Mouse (Mus musculus) liver, embryonic 16.5 days (tissue): Measurements from ENCODE around the gene Chd8. TPM values are rescaled to one million over a fixed set of nuclear protein-coding genes. Genes with fewer than 3 reads are reported as not detected.

Source experiments
- ATAC-seq: fragments of 200-750 bp; cut with Nextera tagmentation; 2 replicates; pipeline ENCODE4 v1.8.0; 2017; ENCODE audit warnings: low read depth, mild to moderate bottlenecking, moderate number of reproducible peaks, moderate library complexity
- H3K27ac ChIP-seq: fragments of 300-500 bp; sonication (generic); 2 replicates; pipeline ENCODE4 v1.5.1; 2014; ENCODE audit warnings: mild to moderate bottlenecking, low read length
- H3K27me3 ChIP-seq: fragments of 300-500 bp; sonication (generic); 2 replicates; pipeline ENCODE4 v1.6.1; 2014; ENCODE audit warnings: low read depth, low read length, mixed read lengths; ENCODE audit not compliant: control insufficient read depth, insufficient read depth
- H3K36me3 ChIP-seq: fragments of 300-500 bp; sonication (generic); 2 replicates; pipeline ENCODE4 v1.6.1; 2014; ENCODE audit warnings: mild to moderate bottlenecking; ENCODE audit not compliant: control insufficient read depth, insufficient read depth
- H3K4me1 ChIP-seq: fragments of 300-500 bp; sonication (generic); 2 replicates; pipeline ENCODE4 v1.6.1; 2014; ENCODE audit warnings: low read depth, low read length, mixed read lengths; ENCODE audit not compliant: control insufficient read depth
- H3K4me2 ChIP-seq: fragments of 300-500 bp; sonication (generic); 2 replicates; pipeline ENCODE4 v1.6.1; 2014; ENCODE audit warnings: low read depth, low read length, mixed read lengths
- H3K4me3 ChIP-seq: fragments of 300-500 bp; sonication (generic); 2 replicates; pipeline ENCODE4 v1.5.1; 2014; ENCODE audit warnings: low read depth, mild to moderate bottlenecking, low read length
- H3K9ac ChIP-seq: fragments of 300-500 bp; sonication (generic); 2 replicates; pipeline ENCODE4 v1.6.1; 2014; ENCODE audit warnings: low read depth, low read length
- H3K9me3 ChIP-seq: fragments of 300-500 bp; sonication (generic); replicated peaks from 2 replicates; pipeline ENCODE4 v1.6.1; 2016; ENCODE audit warnings: low read length; ENCODE audit not compliant: control insufficient read depth
- whole genome bisulfite sequencing: fragments of 180-500 bp; shearing (Covaris S2); extraction: QIAGEN DNeasy Blood & Tissue Kit; methylation state at CpG from one replicate; pipeline ENCODE4 v1.1.7; 2014; ENCODE audit not compliant: insufficient replicate concordance; 5-methylcytosine and 5-hydroxymethylcytosine counted together
- polyA plus RNA-seq: library from polyadenylated mRNA; unstranded; fragments of >200 nt; fragmentation: Nextera tagmentation; extraction: Ambion mirVana; gene quantifications from 2 replicates; pipeline ENCODE4 v1.2.1, GENCODE M21; 2015

The Chd8 gene
- polyA plus RNA-seq, 1 experiment from 2014 or later: 12.6 TPM

GRCm38 (mm10) chr14:52195691-52196090 is 61.9 kb downstream of the Chd8 start:
- Histone ChIP-seq H3K9ac (peak overlapping the region; percentile 97), H3K4me2 (peak overlapping the region; percentile 59), H3K4me3 (peak overlapping the region; percentile 95), H3K9me3 (no peaks in the 10 kb centered on the region), H3K27ac (no peak overlapping the region; the same call in 1 of the 2 replicates), H3K27me3 (no peaks in the 10 kb centered on the region), H3K4me1 (peaks cover 31% of the 10 kb centered on the region), H3K36me3 (peaks cover 7% of the 10 kb centered on the region)
- WGBS: 4% methylated on average over 3 of the region's 3 CpGs
- no peak for ATAC-seq

DNA sequence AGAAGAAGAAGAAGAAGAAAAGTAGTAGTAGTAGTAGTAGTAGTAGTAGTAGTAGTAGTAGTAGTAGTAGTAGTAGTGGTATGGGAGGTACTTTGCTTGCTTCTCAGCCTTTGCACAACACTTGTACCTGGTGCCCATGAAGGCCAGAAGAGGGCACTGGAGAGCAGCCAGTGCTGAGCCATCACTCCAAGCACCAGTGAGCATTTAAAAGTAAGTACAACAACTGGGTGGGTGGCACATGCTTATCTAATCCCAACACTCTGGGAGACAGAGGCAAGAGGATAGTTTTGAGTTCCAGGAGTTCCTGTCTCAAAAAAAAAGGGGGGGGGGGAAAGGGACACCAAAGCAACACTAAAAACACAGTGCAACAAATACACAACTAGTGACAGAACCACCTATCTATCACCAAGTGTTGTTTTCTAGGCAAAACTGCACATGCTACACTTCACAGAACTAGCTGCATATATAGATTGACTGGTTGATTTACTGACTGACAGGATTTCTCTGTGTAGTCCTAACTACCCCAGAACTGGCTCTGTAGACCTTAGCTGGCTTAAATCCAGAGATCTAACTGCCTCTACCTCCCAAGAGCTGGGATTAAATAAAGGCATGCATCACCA is 66.7 kb downstream of the Chd8 start:
- peaks cover 5% of the 10 kb centered on the region; the same call in 1 of the 2 replicates for H3K36me3 ChIP-seq
- no peak overlapping the region for H3K4me3 ChIP-seq
- H3K27me3 ChIP-seq: no peaks in the 10 kb centered on the region
- no peaks in the 10 kb centered on the region for H3K9me3 ChIP-seq
- no peak overlapping the region for H3K9ac ChIP-seq
- peaks cover 9% of the 10 kb centered on the region for H3K4me1 ChIP-seq
- H3K4me2 ChIP-seq: no peak overlapping the region
- peak; percentile 88 for ATAC-seq
- peak overlapping the region; percentile 46 for H3K27ac ChIP-seq

GRCm38 (mm10) chr14:52189519-52189918 is 68.1 kb downstream of the Chd8 start:
- no peak overlapping the region for H3K4me2 ChIP-seq
- H3K4me3 ChIP-seq: no peak overlapping the region
- H3K36me3 ChIP-seq: peaks cover 5% of the 10 kb centered on the region; the same call in 1 of the 2 replicates
- H3K4me1 ChIP-seq: peaks cover 7% of the 10 kb centered on the region
- H3K9ac ChIP-seq: no peak overlapping the region
- ATAC-seq: no peak
- no peaks in the 10 kb centered on the region for H3K9me3 ChIP-seq
- H3K27ac ChIP-seq: no peak overlapping the region
- no peaks in the 10 kb centered on the region for H3K27me3 ChIP-seq
- WGBS: 52% methylated on average over 2 of the region's 2 CpGs

- H3K4me1 ChIP-seq: peaks cover 7% of the 10 kb centered on the region
- whole genome bisulfite sequencing: 41% methylated on average over 1 of the region's 1 CpGs
- no peaks in the 10 kb centered on the region for H3K9me3 ChIP-seq
- H3K27ac ChIP-seq: no peak overlapping the region
- ATAC-seq: no peak
- no peaks in the 10 kb centered on the region for H3K27me3 ChIP-seq
- no peak overlapping the region for H3K4me2 ChIP-seq
- no peak overlapping the region for H3K9ac ChIP-seq
- no peak overlapping the region for H3K4me3 ChIP-seq
- H3K36me3 ChIP-seq: peaks cover 5% of the 10 kb centered on the region; the same call in 1 of the 2 replicates
Observed at GRCm38 (mm10) chr14:52188788-52189187, 68.8 kb downstream of the Chd8 start.

DNA sequence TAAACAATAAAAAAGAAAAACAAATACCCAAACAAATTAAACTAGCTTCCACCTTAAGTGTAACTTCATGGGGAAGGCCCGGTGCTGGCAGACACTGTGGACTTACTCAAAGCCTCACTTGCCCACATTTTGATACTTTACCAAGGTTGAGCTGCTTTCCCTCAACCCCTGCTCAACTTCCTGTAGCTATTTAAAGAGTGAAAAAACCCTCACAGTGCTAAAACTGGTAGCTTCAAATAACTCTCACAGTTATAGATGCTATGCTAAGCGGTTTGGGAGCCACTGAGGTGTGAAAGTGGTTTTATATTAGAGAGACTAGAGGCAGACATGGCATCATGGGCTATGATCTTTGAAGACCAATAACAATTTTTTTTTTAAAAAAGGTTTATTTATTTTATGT is 91.0 kb downstream of the Chd8 start:
- WGBS: 82% methylated on average over 2 of the region's 2 CpGs
- Histone ChIP-seq H3K36me3 (peaks cover 57% of the 10 kb centered on the region), H3K4me2 (no peak overlapping the region), H3K9ac (no peak overlapping the region), H3K27ac (no peak overlapping the region), H3K4me3 (no peak overlapping the region), H3K27me3 (no peaks in the 10 kb centered on the region), H3K4me1 (no peaks in the 10 kb centered on the region), H3K9me3 (no peaks in the 10 kb centered on the region)
- no peak for ATAC-seq

- no peaks in the 10 kb centered on the region for H3K4me1 ChIP-seq
- no peak for ATAC-seq
- H3K9me3 ChIP-seq: no peaks in the 10 kb centered on the region
- H3K9ac ChIP-seq: no peak overlapping the region
- H3K27me3 ChIP-seq: no peaks in the 10 kb centered on the region
- no peak overlapping the region for H3K4me2 ChIP-seq
- H3K4me3 ChIP-seq: no peak overlapping the region
- WGBS: 66% methylated on average over 6 of the region's 6 CpGs
- H3K36me3 ChIP-seq: peaks cover 59% of the 10 kb centered on the region
- H3K27ac ChIP-seq: no peak overlapping the region
Observed at GRCm38 (mm10) chr14:52160911-52161310, 96.7 kb downstream of the Chd8 start.

GRCm38 (mm10) chr14:52155008-52155407 is 102.6 kb downstream of the Chd8 start:
- ATAC-seq: no peak
- Histone ChIP-seq H3K4me2 (no peak overlapping the region), H3K9ac (no peak overlapping the region), H3K27me3 (no peaks in the 10 kb centered on the region), H3K4me1 (no peaks in the 10 kb centered on the region), H3K9me3 (no peaks in the 10 kb centered on the region), H3K36me3 (peaks cover 12% of the 10 kb centered on the region), H3K4me3 (no peak overlapping the region), H3K27ac (no peak overlapping the region)
- WGBS: 66% methylated on average over 2 of the region's 2 CpGs

DNA sequence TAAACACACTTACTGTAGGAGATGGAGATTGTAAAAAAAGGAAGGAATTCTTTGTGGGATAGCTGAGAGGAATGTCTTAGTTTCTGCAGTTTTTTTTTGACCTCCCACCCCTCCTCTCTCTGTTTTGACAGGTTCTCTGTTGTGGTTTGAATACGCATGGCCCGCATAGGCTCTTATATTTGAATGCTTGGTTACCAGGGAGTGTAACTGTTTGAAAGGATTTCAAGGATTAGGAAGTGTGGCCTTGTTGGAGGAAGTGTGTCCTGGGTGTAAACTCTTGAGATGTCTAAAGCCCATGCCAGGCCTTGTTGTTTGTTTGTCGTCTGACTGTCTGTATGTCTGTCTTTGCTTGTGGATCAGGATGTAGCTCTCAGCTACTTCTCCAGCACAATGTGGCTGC is 105.0 kb downstream of the Chd8 start:
- no peak overlapping the region for H3K27ac ChIP-seq
- H3K9ac ChIP-seq: no peak overlapping the region
- no peaks in the 10 kb centered on the region for H3K27me3 ChIP-seq
- no peak overlapping the region for H3K4me3 ChIP-seq
- no peak overlapping the region for H3K4me2 ChIP-seq
- no peaks in the 10 kb centered on the region for H3K4me1 ChIP-seq
- H3K36me3 ChIP-seq: no peaks in the 10 kb centered on the region
- 47% methylated on average over 3 of the region's 3 CpGs for WGBS
- ATAC-seq: no peak
- H3K9me3 ChIP-seq: no peaks in the 10 kb centered on the region

DNA sequence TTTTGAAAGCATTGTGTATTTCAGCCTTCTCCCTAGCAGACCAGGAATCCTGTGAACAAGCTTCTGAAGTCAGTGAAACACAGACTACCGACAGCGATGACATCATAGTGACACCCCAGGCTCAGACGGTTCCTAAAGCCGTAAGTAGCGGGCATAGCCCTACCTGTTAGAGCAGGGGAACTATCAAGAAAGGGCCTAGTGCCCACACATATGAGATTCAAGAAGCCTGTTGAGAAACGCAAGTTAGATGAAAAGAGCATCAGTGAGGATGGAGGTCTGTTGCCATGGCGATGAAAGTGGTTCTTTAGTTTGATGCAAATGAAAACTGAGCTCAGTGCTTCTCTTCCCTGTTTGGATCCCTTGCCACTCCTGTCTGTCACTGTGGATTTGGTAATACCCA is 105.4 kb downstream of the Chd8 start:
- Histone ChIP-seq H3K27ac (no peak overlapping the region), H3K4me2 (no peak overlapping the region), H3K9me3 (no peaks in the 10 kb centered on the region), H3K27me3 (no peaks in the 10 kb centered on the region), H3K36me3 (no peaks in the 10 kb centered on the region), H3K9ac (no peak overlapping the region), H3K4me3 (no peak overlapping the region), H3K4me1 (no peaks in the 10 kb centered on the region)
- WGBS: 49% methylated on average over 7 of the region's 7 CpGs
- ATAC-seq: no peak
